Mouse (Mus musculus): Measurements from ENCODE around the gene Nemp1.
"Not testable (repeated sequence)": the region's sequence is repeated elsewhere in the genome, so short reads cannot be mapped to it uniquely, and the experiment has no call there.

Nemp1 gene

DNA sequence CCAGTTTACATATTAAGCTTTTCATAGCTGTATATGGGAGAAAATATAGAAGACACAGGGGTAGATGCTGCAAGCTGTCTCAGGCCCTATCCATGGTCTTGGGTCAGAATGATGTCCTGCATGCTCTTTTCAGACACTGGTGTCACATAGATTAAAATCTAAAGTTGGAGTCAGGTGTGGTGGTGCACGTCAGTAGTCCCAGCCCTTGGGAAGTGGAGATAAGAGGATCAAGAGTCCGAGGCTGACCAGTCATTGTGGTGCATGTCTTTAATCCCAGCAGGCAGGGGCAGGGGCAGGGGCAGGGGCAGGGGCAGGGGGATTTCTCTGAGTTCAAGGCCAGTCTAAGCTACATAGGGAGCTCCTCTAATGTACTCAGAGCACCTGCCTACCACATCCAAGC, 20.9 kb upstream of the Nemp1 start:
- DNase-seq (ENCODE audit: inconsistent ontology term) = no peak

DNA sequence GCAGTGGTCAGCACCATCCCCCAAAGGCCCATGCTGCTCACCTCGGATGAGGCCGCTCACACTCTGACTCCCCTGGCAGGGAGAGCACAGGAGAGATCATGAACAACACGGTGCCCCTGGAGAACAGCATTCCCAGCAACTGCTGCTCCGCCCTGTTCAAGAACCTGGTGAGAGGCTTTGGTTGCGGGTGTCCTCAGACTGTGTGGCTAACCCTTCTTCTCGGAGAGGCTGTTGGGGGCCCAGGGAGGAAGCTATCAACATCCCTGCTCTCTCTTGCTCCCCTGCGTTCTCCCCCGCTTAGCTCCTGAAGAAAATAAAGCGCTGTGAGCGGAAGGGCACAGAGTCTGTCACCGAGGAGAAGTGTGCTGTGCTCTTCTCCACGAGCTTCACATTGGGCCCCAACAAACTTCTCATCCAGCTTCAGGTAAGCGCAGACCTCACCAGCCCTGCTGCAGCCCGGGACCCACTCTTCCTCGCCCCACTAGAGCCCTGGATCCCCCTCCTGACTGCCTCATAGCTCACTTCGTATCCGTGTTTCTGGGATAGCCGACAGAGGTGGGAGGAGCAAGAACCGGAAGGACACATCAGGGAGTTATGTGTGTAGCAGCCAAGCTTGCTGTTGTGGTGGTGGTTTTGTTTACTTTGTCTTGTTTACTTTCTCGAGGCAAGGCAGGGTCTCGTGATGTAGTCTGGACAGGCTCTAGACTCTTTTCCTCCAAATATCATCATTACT, 13.6 kb upstream of the Nemp1 start:
- DNase-seq (ENCODE audit: inconsistent ontology term) = no peak

DNA sequence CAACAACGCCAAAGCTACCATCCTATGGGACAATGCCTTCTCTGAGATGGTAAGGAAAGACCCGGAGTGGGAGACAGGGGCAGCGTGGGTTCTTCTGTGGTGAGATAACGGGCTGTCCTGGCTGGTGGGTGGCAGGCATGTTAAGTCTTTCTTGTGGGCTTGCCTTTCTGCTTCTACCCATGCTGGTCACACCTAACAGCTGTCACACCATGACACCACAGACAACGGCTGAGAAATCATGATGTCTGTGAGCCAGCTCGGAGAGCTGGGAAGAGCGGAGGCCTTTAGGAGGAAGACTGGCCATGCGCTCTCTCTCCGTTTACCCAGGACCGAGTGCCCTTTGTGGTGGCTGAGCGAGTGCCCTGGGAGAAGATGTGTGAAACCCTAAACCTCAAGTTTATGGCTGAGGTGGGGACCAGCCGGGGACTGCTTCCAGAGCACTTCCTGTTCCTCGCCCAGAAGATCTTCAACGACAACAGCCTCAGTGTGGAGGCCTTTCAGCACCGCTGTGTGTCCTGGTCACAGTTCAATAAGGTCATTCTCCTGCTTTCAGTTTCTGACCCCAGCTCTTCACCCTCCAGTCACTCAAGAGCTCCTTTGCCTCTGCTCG, 11.6 kb upstream of the Nemp1 start:
- DNase-seq (ENCODE audit: inconsistent ontology term) = no peak

DNA sequence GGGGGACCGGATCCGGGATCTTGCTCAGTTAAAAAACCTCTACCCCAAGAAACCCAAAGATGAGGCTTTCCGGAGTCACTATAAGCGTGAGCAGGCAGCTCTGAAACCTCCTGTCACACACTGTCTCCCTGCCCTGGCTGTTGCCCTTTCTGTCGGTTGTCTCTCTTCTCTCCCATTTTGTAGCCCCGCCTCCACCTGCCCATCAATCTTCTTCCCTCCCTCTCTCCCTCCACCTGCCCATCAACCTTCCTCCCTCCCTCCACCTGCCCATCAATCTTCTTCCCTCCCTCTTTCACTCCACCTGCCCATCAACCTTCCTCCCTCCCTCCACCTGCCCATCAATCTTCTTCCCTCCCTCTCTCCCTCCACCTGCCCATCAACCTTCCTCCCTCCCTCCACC, 9.1 kb upstream of the Nemp1 start:
- not testable (repeated sequence) for DNase-seq (ENCODE audit: inconsistent ontology term)

DNA sequence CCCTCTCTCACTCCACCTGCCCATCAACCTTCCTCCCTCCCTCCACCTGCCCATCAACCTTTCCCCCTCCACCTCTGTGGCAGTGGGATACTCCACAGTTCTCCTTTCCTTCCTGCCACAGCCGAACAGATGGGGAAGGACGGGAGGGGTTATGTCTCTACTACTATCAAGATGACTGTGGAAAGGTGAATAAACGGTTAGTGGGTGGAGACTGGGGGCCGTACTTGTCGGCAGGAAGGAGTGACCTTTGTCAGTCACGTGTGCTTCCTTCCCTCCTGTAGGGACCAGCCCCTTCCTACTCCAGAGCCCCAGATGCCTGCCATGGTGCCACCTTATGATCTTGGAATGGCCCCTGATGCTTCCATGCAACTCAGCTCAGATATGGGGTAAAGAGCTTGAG, 8.6 kb upstream of the Nemp1 start:
- DNase-seq (ENCODE audit: inconsistent ontology term) = no peak

DNA sequence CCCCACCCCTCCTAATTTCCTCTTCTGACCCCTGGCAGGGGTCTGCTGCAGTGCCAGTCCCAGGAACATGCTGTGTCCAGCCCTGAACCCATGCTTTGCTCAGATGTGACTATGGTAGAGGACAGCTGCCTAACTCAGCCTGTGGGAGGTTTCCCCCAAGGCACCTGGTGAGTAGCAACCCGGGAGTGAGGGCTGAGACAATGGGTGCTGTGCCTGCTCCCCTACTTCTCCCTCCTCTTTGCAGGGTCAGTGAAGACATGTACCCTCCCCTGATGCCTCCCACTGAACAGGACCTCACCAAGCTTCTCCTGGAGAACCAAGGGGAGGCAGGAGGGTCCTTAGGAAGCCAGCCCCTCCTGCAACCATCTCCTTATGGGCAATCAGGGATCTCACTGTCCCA, 7.2 kb upstream of the Nemp1 start:
- DNase-seq (ENCODE audit: inconsistent ontology term) = no peak

DNA sequence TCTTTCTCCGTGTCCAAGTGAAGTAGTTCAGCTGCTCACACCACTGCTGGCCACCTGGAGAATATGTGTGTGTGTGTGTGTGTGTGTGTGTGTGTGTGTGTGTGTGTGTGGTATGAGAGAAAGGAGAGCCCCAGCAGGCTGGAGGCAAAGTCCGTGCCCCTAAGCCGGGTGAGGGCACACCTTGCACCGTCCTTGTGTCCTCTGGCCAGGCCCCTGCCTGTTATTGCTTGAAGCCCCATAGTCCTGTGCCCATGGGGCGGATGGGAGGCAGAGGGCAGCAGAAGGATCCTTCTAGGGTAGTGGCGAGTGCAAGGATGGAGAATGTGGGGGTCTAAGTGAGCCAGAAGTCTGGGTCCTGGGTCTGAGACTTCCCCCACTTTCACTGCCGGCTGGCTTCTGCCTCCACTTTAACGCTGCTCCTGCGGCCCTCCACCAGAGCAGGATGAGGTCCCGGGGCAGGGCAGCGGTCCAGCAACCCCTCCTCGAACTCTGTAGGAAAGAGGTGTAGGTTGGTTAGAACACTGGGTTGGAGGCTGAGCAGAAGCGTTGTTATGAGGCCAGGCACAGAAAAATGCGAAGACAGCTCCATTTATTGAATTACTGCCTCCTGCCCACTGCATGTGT, 5.3 kb upstream of the Nemp1 start:
- DNase-seq (ENCODE audit: inconsistent ontology term) = peak; percentile 31

DNA sequence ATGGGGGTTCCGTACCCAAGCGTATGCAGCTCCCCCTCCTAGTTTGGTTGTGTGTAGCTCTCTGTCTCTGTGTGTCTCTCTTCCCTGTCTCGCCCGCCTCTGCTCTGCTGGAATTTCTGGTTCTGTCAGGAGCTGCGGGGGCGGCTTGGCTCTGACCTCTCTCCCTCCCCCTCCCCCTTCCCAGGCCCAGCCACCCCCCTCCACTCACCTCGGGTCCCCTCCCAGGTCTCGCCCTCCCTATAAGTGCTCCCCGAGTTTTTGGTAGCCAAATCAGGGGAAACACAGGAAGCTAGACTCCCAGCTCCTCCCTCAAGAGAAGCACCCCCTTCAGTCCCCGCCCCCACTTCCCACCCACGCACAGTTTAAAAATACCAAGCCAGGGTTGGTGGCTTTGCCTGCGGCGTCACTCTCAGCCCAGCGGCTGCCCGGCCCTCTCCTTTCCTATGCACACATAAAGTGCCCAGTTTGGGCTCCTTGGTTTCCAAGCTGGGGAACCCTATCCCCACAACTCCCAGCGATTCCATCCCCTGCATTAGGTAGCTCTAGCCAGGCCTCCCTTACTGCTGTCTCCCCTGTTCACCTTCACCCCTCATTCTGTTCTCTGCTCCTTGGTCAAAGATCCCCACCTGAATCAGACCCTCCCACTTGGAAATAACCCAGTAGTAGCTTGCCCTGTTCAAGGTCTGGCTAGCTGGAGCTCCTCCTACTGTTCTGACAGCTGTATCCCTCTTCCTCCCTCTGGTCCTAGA, 4.6 kb upstream of the Nemp1 start:
- peak; percentile 97 for DNase-seq (ENCODE audit: inconsistent ontology term)

DNA sequence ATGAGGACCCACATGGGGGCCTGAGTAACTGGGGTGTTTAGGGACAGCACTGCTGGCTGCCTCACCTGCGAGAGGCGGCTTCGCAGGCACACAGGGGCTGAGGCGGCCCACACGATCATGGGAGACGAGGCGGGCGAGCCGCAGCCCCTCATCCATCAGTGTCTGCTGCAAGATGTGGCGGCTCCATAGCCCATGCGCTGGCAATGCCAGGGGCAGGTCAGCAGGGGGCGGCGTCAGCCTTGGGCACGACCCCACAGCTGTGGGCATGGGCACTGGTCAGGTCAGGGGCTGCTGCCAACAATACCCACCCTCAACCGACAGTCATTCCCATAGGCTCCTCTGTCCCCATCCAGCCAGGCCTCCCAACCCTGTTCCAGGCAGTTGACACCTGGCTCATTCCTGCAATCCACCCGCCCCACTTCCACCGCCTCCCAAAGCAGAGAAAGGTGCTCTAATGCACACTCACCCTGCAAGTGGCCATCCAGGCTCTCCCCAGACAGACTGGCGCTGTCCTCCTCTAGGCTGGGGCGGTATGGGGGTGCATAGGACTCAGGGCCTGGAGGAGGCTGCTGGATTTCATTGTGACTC, 3.9 kb upstream of the Nemp1 start:
- no peak for DNase-seq (ENCODE audit: inconsistent ontology term)

DNA sequence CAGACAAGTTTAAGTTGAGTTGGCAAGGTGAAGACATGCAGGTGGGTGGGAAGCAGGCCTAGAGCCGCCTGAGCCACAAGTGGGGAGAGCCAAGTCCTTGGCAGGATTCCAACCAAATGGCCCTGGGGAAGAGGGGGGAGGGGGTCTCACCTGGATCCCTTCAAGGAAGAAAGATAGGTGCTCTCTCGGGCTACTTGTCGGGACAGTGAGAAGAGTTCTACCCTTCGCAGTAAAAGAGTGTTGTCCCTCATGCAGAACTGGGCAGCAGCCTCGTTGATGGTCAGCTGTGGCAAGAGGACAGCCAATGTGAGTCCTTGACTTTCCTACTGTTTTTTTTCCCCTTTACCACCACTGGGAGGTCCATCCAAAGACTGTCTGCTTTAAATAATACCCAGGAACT, 3.1 kb upstream of the Nemp1 start:
- DNase-seq (ENCODE audit: inconsistent ontology term) = no peak

DNA sequence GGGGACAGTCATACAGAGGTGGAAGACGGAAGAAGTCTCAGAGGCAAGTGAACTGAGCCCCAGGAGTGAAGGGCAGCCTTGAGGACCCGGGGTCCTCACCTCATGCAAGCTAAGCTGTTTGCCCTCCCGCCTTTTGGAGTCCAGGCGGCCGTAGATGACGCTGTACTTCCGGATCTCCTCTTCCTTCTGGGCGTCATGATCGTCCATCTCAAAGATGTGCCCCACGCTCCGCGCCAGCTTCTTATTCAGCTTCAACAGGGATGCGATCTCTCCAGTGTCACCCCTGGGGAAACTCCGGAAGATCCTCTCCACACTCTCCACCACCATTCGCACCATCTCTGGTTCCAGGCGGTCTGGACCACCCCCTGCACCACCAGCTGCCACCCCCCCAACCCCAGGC, 2.5 kb upstream of the Nemp1 start:
- DNase-seq (ENCODE audit: inconsistent ontology term) = no peak

DNA sequence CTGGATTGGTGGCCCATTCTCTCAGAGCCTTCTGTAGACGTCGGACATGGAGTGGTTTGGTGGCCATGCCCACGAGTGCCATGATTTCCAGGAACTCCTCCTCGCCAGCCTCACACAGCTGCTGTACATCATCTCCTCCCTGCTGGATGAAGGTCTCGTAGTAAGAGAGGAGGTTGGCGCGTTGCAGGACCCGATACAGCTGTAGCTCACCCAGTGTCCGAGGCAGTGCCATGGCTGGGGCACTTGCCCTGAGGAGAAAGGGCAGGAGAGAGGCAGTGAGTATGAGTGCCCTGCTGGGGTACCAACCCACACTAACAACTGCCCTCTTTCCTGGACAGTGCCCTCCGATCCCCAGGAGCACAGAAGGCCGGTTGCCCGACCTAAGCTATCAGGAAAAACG, 1.8 kb upstream of the Nemp1 start:
- no peak for DNase-seq (ENCODE audit: inconsistent ontology term)

DNA sequence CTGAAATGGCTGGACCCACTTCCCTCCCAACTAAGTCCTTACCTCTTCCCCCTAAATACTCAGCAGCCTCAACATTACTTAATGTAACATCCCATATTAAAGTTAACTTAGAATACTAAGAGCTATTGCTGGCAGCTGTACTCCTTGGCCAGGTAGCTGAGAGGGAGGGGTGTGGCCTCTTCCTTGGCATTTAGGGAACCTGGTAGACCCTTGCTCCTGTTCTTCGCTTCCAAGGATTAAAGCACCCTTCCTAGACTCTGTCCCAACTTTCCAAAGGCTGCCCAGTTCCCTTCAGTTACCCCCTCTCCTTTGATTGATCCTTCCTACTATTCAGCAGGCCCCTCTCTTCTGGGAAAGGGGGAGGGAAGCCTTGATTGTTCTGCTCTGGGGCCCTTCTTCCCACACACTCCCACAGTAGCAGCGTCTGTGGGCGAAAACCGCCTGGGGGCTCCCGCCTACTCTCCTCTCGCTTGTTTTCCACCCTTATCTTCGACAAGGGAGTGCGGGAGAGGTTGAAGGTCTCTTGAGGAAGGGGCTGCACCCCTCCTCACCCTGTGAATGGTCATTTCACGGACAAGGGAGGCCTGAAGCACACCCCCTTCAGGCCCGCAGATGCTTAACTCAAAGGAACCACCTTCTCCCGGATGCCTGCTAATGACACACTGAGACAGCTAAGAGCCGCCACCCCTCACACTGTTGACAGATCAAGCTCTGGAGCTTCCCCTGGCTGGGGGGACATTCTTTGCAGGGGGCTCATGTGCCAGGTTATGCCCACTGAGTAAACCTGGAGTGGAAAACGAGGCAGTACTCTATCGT, 1.1 kb upstream of the Nemp1 start:
- DNase-seq (ENCODE audit: inconsistent ontology term) = peak; percentile 50

DNA sequence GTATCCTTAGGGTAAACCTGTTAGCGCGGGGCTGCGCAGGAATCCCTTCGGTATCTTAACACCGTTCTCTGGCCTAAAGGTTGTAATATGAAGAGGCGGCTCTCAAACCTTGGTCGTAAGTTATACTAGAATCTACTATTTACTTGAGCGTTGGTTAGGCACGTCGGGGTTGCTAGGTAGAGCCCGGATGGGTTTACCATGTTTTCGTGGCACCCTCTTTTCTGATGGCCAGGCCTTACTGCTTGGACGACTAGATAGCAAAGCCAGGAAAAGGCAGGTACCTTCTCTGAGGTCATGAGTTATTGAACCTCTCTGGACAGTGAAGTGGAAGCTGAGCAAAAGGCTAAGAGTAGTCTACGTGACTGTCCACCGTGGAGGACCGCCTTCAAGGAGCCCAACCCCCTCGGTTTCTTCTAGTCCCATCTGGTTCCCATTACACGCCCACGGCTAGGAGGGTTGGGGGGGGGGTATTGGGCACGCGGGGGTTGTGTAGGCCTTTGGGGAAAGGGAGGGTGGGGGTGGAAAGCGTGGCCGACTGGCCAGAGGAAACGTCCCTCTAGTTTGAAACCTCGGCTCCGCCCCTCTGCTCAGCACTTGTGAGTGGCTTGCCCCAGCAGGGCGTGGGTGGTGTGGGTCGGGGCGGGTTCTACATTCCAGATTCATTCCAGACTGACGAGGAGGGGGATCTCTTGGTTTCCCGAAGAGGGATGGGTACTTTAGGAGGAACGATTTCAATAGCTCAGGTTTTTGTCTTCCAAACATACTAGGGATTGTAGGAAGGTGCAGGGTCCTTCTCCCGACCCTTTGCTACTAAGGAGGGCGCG, 780 bp downstream of the Nemp1 start:
- DNase-seq (ENCODE audit: inconsistent ontology term) = peak; percentile 100

DNA sequence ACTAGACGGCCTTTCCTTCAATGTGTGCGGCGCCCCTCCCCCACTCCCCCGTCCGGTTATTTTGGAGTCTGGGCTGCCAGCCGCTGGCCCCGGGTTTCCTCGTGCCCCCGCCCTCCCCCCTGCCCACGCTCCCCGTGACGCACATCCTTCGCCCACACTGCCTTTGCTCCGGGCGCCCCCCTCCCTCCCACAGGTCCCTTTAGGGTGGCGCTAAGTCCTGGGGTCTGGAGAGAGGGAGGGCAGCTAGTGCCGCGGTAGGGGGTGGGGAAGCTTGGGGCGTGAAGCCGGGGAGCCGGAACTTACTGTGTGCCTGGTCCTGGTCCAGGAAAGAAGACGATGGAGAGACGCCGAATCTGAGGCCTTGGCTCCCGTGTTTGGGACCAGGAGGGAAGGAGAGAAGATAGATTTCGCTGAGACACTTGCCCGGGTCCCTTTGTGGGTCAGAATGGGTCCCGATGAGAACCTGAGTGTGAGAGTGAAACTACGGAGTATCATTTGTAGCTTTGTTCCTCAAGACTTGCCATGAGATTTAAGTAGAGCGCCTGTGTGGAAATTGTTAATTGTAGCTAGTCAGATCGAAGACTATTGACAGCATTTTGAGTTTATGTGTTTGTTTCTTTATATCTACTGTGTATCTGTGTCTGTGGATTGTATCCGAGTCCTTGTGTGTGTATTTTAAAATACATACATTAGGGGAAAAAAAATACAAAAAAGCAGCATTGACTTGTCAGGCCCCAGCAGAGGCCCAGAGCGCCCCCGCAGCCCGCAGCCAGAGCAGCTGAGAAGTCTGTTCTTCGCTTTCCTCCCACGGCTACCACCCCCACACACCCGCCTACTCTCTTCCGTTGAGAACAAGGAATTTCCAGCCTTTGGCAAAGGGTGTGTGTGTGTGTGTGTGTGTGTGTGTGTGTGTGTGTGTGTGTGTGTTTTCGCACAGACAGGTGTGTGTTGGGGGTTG, 1.7 kb downstream of the Nemp1 start, which contains the start of gene Nab2:
Gene Nab2 (minus strand): TSS at position 476 of the 958 bp plus-strand sequence.
- DNase-seq (ENCODE audit: inconsistent ontology term) = peak; percentile 99

DNA sequence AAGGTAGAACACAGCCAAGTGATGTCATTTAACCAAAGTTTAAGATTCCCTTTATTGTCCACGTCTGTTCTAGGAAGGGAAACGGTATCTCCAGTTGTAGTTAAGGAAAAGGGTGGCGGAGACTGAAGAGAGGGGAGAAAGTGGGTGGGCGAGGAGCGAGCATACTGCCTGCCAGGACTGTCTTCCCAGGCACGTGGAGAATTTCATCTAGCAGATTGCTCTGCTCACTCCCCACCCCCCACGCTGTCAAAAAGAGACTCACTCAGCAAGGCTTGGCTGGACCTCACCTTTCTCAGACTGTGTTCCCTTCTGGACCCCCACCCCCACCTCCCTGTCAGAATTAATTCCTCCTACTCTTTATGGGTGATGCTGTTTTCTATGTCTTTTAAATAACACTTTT, 2.5 kb downstream of the Nemp1 start:
- DNase-seq (ENCODE audit: inconsistent ontology term) = peak; percentile 56

DNA sequence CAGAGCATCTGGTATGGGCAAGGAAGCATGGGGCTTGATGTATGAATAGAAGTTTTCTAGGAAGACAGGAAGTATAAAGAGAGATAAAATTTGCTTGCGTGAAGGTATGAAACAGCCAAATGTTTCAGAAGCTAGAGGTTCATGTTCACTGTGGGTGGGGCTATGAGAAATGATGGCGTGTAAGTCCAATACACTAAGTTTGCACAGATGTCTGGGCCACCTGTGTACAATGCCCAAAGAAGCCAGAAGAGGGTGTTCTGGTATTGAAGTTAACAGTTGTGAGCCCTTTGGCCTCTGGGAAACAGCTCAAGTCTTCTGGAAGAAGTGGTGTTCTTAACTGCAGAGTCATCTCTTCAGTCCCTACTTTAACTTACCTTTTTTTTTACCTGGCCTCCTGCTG, 3.5 kb downstream of the Nemp1 start:
- DNase-seq (ENCODE audit: inconsistent ontology term) = no peak

DNA sequence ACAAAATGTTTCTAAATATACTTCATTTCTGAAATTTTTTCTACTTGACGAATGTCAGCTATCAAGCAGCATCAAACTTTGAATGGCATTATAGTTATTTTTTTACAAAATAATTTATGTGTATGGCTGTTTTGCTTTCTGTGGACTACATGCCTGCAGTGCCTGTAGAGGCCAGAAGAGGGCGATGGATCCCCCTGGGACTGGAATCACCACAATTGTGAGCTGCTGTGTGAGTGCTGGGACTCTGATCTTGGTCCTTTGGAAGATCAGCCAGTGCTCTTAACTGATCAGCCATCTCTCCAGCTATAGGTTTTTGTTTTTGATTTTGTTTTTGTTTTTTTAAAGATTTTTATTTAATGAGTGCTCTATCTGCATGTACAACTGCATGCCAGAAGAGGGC, 4.6 kb downstream of the Nemp1 start:
- no peak for DNase-seq (ENCODE audit: inconsistent ontology term)

DNA sequence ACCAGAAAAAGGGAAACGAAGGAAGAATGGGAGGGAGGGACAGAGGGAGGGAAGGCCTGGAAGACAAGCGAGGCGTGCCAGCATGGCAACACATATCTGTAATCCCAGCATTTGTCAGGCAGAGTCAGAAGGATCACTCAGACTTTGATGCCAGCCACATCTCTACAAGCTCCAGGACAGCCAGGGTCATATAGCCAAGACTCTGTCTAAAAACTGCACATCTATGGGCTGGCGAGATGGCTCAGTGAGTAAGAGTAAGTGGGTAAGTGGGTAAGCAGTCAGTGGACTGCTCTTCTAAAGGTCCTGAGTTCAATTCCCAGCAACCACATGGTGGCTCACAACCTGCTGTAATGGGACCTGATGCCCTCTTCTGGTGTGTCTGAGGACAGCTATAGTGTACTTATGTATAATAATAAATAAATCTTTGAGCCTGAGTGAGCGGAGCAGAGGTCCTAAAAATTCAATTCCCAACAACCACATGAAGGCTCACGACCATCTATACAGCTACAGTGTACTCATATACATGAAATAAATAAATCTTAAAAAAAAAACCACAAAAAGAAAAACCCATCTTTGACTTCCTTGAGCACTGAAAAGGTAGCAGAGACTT, 7.5 kb downstream of the Nemp1 start:
- no peak for DNase-seq (ENCODE audit: inconsistent ontology term)

All from Muller cell, postnatal 12 days (primary cell).